Mouse (Mus musculus): ENCODE measurements around the gene Olfr1412. TPM values are rescaled to one million over a fixed set of nuclear protein-coding genes. Genes with fewer than 3 reads are reported as not detected.
A peak's percentile ranks its signal among the peaks of the same experiment; 100 is the strongest.

Olfr1412 gene
- not detected for total RNA-seq (2021)
- long read RNA-seq, experiment 1: 0 reads
- long read RNA-seq, experiment 2: 0 reads

- DNase-seq (ENCODE audit: low spot score in 2 of 2): no peak
These were observed at the start of gene Olfr1412 for GRCm38 (mm10) chr1:92585479-92585878. Olfr1412 (plus strand) TSS chr1:92585779.

- no peak for DNase-seq (ENCODE audit: low spot score in 2 of 2)
These were observed 48.6 kb upstream of the Olfr1412 start for GRCm38 (mm10) chr1:92536972-92537371.

- DNase-seq (ENCODE audit: low spot score in 2 of 2): no peak
These were observed 46.5 kb upstream of the Olfr1412 start for GRCm38 (mm10) chr1:92539071-92539470.

- DNase-seq (ENCODE audit: low spot score in 2 of 2): no peak
These were observed 39.6 kb upstream of the Olfr1412 start for GRCm38 (mm10) chr1:92545929-92546328.

GRCm38 (mm10) chr1:92571022-92571421 lies 14.6 kb upstream of the Olfr1412 start, which contains the start of gene Olfr1413:
Olfr1413 (plus strand) TSS chr1:92571322.
- DNase-seq (ENCODE audit: low spot score in 2 of 2): no peak

- no peak for DNase-seq (ENCODE audit: low spot score in 2 of 2)
These were observed 8.5 kb downstream of the Olfr1412 start, which contains the start of gene Olfr1411 for GRCm38 (mm10) chr1:92594111-92594510. Olfr1411 (plus strand) TSS chr1:92594411.

- no peak for DNase-seq (ENCODE audit: low spot score in 2 of 2)
These were observed 10.4 kb downstream of the Olfr1412 start for GRCm38 (mm10) chr1:92596019-92596418.

- DNase-seq (ENCODE audit: low spot score in 2 of 2): no peak
These were observed 19.9 kb downstream of the Olfr1412 start, which contains the start of gene Olfr1410 for GRCm38 (mm10) chr1:92605482-92605881. Olfr1410 (plus strand) TSS chr1:92605782.

- no peak for DNase-seq (ENCODE audit: low spot score in 2 of 2)
These were observed 22.1 kb downstream of the Olfr1412 start for GRCm38 (mm10) chr1:92607711-92608110.

GRCm38 (mm10) chr1:92611008-92611407 lies 25.4 kb downstream of the Olfr1412 start:
- peak; percentile 63 to 71 for DNase-seq (ENCODE audit: low spot score in 2 of 2)

GRCm38 (mm10) chr1:92613175-92613574 lies 27.6 kb downstream of the Olfr1412 start:
- no peak for DNase-seq (ENCODE audit: low spot score in 2 of 2)

GRCm38 (mm10) chr1:92614516-92614915 lies 28.9 kb downstream of the Olfr1412 start:
- DNase-seq (ENCODE audit: low spot score in 2 of 2): no peak

GRCm38 (mm10) chr1:92616046-92616445 lies 30.5 kb downstream of the Olfr1412 start:
- no peak for DNase-seq (ENCODE audit: low spot score in 2 of 2)

- no peak for DNase-seq (ENCODE audit: low spot score in 2 of 2)
These were observed 31.9 kb downstream of the Olfr1412 start, which contains the start of gene Olfr12 for GRCm38 (mm10) chr1:92617488-92617887. Olfr12 (plus strand) TSS chr1:92617788.

- DNase-seq (ENCODE audit: low spot score in 2 of 2): no peak
These were observed 32.8 kb downstream of the Olfr1412 start for GRCm38 (mm10) chr1:92618360-92618759.

GRCm38 (mm10) chr1:92628227-92628626 lies 42.6 kb downstream of the Olfr1412 start:
- no peak for DNase-seq (ENCODE audit: low spot score in 2 of 2)

GRCm38 (mm10) chr1:92632196-92632595 lies 46.6 kb downstream of the Olfr1412 start:
- no peak for DNase-seq (ENCODE audit: low spot score in 2 of 2)

GRCm38 (mm10) chr1:92632948-92633347 lies 47.4 kb downstream of the Olfr1412 start:
- no peak for DNase-seq (ENCODE audit: low spot score in 2 of 2)

- DNase-seq (ENCODE audit: low spot score in 2 of 2): peak in 1 of 2 experiments; percentile 1
These were observed 48.1 kb downstream of the Olfr1412 start for GRCm38 (mm10) chr1:92633726-92634125.

- no peak for DNase-seq (ENCODE audit: low spot score in 2 of 2)
These were observed 49.0 kb downstream of the Olfr1412 start for GRCm38 (mm10) chr1:92634569-92634968.

- no peak for DNase-seq (ENCODE audit: low spot score in 2 of 2)
These were observed 49.5 kb downstream of the Olfr1412 start for GRCm38 (mm10) chr1:92634976-92635599.

- DNase-seq (ENCODE audit: low spot score in 2 of 2): no peak
These were observed 50.4 kb downstream of the Olfr1412 start for GRCm38 (mm10) chr1:92636015-92636414.

- no peak for DNase-seq (ENCODE audit: low spot score in 2 of 2)
These were observed 51.1 kb downstream of the Olfr1412 start for GRCm38 (mm10) chr1:92636676-92637075.
